Mouse (Mus musculus): ENCODE results near the gene Tbc1d32. TPM values are rescaled to one million over a fixed set of nuclear protein-coding genes. Genes with fewer than 3 reads are reported as not detected.

The Tbc1d32 gene
- 5.0 TPM for polyA plus RNA-seq (2015; fragmentation: Illumina TruSeq; extraction: RNeasy Lipid Tissue Mini Kit (QIAGEN cat#74804); ENCODE audit: low read depth, low replicate concordance)

GRCm38 (mm10) chr10:56228568-56229209 lies at the start of gene Tbc1d32:
Gene Tbc1d32, minus strand, starts transcription at chr10:56228689.

GRCm38 (mm10) chr10:56106333-56106995 lies 122.0 kb downstream of the Tbc1d32 start, which contains the start of gene Msl3l2:
Gene Msl3l2, plus strand, starts transcription at chr10:56106917.

Other genes starting within 250 kb of the Tbc1d32 start
- 12.6 TPM for gene Msl3l2, start 121.8 kb downstream of the Tbc1d32 start, polyA plus RNA-seq (2015; fragmentation: Illumina TruSeq; extraction: RNeasy Lipid Tissue Mini Kit (QIAGEN cat#74804); ENCODE audit: low read depth, low replicate concordance)
- 160 TPM for gene Gja1, start 148.6 kb upstream of the Tbc1d32 start, polyA plus RNA-seq (2015; fragmentation: Illumina TruSeq; extraction: RNeasy Lipid Tissue Mini Kit (QIAGEN cat#74804); ENCODE audit: low read depth, low replicate concordance)